Mouse (Mus musculus): ENCODE measurements around the gene Spag6.
A peak's percentile ranks its signal among the peaks of the same experiment; 100 is the strongest.

DNA sequence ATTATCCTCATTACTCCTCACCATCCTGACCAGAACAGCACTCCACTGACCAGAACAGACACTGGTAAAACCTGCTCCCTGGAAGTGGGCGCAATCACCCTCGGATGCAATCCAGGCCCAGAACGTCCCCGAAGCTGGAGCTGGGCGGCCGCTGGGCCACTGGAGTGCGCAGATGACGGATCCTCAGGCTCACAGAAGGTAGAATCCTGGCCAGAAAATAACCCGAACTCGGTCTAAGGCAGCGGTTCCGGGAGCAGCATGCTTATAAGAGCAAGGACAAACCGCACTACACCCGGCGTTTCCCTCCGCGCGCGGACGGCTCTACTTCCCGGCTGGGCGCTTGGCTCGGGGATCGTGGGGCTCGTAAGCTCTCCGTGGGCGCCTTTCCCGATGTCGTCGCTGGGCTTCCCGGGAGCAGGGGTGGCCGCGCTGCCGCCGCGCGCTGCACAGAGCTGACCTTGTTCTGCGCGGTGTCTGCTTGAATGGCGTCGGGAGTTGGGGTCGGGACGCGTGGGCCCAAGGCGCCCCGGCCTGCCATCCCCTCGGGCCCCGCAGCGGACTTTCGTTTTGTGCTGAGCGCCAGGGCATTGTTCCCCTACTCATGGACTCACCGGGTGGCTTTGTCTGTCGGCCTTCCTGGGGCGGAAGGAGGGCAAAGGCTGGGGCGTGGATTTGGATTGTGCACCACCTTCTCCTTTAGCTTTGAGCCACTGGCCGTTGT lies 73.1 kb downstream of the Spag6 start:
- TF ChIP-seq CTCF (IDR thresholded peaks at IDR 0.05; ENCODE audit: low read depth), result no peak
- TF ChIP-seq EP300 (IDR thresholded peaks at IDR 0.05; ENCODE audit: low read depth), result peak; percentile 74
